Mouse (Mus musculus): ENCODE results near the gene Cnksr1.
A peak's percentile ranks its signal among the peaks of the same experiment; 100 is the strongest.
"Not testable (repeated sequence)": the region's sequence is repeated elsewhere in the genome, so short reads cannot be mapped to it uniquely, and the experiment has no call there.

Gene Cnksr1

DNA sequence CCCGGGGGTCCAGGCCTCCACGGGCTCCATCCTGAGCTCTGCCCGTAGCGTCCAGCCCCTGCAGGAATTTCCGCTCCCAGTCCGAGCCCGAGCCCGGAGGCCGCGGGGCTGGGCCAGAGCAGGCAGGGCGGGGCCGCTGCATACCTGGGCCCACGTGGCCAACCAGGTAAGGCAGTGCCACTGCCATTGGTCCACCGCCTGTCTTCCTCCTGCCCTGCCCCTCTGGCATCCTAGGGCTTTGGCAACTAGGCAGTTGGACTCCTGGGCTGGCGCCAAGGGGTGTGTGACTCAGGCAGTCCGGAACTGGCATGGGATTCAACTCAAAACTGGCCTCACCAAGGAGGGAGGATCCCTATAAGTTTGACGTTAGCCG, at the start of gene Cnksr1:
TSS of gene Cnksr1 (minus strand) at position 121 of the 373 bp plus-strand sequence.
- DNase-seq (ENCODE audit: low read depth, low spot score) = peak; percentile 85

- peak; percentile 46 for DNase-seq (ENCODE audit: low read depth, low spot score)
Measured at GRCm38 (mm10) chr4:134287575-134288025, 49.4 kb upstream of the Cnksr1 start, which contains the start of gene Pdik1l. Gene Pdik1l (minus strand): TSS chr4:134287895.

DNA sequence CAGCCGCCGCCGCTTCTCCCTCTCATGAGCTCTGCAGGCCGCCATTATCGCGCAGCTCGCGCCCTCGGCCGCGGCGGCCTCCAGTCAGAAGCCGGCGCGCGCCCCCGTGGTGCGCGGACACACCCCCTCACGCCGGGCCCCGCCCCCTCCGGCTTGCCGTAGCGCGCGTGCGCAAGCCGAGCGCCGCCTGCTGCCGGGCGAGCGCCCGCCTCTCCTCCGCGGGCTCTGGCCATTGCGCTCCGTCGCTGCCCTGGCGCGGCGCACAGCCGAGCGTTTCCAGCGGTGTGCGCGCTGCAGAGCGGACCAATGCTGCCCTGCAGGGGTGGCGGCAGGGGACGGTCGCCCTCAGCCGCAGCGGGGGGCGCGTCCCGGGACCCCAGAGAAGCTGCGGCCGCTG, 49.0 kb upstream of the Cnksr1 start:
- DNase-seq (ENCODE audit: low read depth, low spot score) = peak; percentile 90

- DNase-seq (ENCODE audit: low read depth, low spot score) = no peak
Measured at GRCm38 (mm10) chr4:134286226-134287167, 48.3 kb upstream of the Cnksr1 start.

GRCm38 (mm10) chr4:134284942-134285341, 46.7 kb upstream of the Cnksr1 start:
- DNase-seq (ENCODE audit: low read depth, low spot score) = no peak

DNA sequence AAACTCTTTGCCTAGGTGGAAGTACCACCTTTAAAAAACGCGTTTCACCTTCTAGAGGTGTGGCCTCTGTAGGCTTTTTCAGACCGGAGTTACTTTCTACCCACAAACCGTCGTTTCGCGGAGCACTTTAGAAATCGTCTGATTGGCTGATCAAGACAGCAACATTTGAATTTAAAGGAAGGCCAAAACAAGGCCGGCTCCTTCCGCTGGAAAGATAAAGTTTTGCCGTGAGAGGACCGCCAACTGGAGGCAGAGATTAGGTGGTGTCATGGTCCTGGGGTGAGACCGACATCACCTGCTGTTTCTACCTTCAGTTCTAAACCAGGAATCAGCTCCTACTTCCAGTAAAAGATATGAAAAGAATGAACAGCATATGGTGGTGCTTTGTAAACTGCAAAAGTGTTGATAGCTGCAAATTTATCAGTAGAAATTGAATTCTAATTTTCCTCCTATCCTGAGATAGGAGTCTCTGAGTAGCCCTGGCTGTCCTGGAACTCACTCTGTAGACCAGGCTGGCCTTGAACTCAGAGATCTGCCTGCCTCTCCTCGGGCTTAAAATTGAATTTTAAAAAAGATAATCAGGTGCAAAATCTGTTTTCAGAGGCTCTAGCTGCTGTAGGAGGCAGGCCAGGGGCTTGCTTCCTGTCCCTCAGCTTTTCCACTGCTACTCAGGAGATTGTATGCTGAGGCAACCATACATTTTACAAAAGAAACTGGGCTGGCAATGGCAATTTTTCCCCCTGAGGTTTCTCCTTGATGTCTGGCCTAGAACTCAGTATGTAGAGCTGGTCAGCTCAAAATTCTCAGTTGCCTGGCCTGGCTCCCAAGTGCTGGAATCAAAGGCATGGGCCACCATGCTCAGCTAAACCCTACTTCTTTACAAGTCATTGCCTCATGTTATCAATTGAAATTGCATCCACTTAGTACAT, 35.5 kb upstream of the Cnksr1 start:
- DNase-seq (ENCODE audit: low read depth, low spot score) = no peak

DNA sequence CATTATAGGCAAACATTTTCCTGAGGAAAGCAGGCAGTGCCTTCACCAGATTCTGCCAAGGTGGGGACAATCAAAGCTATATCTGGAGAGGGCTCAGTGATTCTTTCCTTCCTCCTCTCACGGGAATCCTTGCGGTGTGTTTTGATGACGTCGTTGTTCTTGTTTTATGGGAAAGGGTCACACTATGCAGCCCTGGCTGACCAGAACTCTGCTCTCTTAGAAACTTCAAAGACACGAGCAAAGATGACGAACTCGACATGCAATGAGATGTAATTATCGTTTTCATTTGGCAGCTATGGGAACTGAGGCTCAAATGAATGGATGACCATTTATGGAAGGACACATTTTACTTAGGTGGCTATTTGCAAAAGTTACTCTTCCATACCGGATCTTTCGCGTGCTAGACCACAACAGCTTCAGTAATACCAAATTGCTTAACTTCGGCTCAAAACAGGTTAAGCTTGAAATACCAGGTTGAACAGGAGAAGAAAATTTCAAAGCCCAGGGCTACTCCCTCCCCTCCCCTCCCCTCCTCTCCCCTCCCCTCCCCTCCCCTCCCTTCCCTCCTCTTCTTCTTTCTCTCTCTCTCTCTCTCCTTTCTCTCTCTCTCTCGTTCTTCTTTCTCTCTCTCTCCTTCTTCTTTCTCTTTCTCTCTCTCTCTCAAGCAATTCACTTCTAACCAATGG, 34.7 kb upstream of the Cnksr1 start:
- no peak for DNase-seq (ENCODE audit: low read depth, low spot score)

DNA sequence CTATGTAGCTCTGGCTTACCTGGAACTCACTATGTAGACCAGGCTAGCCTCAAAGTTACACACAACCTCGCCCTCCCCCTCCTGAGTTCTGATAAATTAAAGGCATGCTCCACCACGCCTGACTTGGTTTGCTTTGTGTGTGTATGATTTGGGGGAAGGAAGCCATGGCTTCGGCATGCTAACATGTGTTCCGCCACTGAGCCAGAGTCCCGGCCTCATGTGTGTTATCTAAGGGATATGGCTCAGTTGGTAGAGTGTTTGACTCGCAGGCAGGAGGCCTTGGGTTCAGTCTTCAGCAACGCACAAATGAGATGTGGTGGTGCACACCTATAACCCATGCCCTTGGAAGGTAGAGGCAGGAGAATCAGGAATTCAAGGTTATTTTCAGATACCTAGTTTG, 33.8 kb upstream of the Cnksr1 start:
- no peak for DNase-seq (ENCODE audit: low read depth, low spot score)

DNA sequence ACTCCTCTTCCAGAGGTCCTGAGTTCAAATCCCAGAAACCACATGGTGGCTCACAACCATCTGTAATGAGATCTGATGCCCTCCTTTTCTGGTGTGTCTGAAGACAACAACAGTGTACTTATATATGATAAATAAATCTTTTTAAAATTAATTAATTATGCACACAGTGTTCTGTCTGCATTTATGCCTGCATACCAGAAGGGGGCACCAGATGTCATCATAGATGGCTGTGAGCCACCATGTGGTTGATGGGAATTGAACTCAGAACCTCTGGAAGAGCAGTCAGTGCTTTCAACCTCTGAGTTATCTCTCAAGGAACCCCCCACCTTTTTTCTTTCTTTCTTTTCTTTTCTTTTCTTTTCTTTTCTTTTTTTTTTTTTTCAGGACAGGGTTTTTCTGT, 31.4 kb upstream of the Cnksr1 start:
- DNase-seq (ENCODE audit: low read depth, low spot score) = not testable (repeated sequence)

DNA sequence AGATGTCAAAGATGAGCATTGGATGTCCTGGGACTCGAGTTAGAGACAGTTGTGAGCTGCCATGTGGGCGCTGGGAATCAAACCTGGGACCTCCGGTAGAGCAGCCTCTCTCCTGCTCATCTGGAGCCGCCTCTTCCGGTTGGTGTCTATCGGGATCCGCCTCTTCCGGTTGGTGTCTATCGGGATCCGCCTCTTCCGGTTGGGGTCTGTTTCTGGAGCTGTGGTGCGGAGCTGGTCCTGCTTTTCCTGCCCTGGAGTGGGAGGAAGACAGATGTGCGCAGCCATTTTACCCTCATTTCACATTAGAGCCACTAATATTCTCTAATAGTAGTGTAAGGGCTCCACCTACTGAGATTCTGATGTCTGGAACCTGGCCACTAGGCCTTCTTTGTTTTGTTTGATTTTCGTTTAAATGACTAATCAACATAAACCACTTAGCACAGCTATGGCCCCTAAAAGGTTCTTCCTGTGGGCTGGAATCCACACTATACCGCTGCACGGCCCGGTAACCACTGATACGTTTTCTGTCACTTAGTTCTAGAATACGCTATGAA, 30.0 kb upstream of the Cnksr1 start:
- DNase-seq (ENCODE audit: low read depth, low spot score) = no peak

- DNase-seq (ENCODE audit: low read depth, low spot score) = no peak
Measured at GRCm38 (mm10) chr4:134265860-134266585, 27.8 kb upstream of the Cnksr1 start.

GRCm38 (mm10) chr4:134263191-134263590, 25.0 kb upstream of the Cnksr1 start:
- no peak for DNase-seq (ENCODE audit: low read depth, low spot score)

- DNase-seq (ENCODE audit: low read depth, low spot score) = no peak
Measured at GRCm38 (mm10) chr4:134258354-134258753, 20.2 kb upstream of the Cnksr1 start.

DNA sequence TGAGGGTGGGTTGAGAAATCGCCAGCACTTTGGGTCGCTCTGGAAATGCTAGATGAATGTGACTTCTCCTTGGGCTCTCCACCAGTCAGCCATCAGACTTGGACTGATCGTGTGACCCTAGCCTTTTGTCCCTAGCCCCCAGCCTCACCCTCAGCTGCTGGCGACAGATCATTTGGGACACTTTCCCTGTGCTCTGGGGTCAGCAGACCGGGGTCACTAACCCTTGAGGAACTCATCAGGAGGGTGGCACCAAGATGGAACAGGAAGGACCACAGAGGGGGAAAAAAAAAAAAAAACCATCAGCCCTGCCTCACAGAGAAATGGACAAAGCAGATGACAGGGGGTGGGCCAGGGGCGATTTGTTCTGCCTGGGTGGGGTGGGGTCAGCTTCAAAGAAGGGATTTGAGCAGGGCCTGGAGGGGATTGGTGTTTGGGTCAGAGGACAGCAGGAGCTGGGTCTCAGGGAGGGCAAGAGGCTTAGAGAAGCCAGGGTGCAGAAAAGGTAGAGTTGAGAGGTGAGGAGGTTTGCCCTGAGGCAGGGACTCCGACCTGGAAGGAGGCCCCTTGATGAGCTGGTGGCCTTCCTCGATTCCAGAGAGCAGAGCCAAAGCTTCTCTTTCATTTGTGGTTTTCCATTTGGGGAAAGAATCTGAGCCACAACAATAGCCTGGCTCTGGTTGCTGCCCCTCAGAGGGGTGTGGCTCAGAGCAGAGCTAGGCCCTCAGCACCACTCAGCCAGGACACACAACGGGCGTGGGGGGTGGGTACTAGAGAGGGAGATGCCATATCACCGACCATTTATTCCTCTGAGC, 19.2 kb upstream of the Cnksr1 start:
- DNase-seq (ENCODE audit: low read depth, low spot score) = no peak

DNA sequence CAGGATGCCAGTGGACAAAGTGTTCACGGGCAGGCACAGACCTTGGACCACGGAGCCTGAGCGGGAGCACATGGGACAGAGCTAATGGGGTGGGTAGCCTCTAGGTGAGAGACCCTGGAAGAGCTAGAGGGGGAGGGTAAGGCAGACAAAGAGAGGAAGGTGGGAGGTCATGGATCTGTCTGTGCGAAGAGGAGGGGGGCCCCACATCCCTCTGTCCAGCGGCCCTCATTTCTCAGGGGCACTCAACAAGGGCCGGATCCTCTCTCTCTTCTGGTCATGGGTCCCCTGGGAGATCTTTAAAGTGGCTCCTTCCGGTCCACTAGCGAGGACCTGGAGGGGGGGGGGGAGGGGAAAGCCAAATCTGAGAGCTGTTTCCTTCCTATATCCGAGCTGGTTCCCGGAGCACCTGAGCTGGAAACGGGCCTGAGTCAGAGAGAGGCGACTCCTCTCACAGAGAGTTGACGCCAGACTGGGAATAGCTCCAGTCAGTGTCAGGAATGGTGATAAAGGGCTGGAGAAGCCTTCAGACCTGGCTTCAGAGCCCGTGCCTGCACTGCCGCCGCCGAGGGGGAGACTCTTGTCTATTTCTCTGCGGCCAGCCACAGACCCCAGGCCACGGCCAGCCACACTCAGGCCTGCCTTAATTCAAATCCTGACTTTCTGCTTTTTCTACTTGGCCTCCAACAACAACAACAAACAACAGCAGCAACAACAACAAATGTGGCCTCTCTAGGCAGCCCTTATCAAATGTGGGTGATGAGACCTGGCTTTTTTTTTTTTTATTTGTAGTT, 18.4 kb upstream of the Cnksr1 start:
- DNase-seq (ENCODE audit: low read depth, low spot score) = no peak

DNA sequence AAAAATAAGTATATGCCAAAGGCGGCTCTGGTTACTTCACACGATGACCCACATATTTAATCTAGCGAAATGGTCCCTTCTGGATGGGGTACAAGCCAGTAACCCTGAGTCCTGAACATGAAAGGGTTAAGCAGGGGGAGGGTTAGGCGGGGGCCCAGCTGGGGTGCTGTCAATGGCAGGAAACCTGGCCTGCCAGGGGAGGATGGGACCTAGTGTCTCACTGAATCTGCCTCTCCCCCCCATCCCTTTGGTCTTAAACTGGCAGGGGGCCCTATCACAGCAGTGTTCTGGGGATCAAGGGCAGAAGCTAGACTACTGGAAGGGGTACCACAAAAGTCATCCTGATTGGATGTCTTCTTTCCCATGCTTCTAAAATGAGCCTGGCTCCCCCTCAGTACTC, 17.7 kb upstream of the Cnksr1 start:
- no peak for DNase-seq (ENCODE audit: low read depth, low spot score)

DNA sequence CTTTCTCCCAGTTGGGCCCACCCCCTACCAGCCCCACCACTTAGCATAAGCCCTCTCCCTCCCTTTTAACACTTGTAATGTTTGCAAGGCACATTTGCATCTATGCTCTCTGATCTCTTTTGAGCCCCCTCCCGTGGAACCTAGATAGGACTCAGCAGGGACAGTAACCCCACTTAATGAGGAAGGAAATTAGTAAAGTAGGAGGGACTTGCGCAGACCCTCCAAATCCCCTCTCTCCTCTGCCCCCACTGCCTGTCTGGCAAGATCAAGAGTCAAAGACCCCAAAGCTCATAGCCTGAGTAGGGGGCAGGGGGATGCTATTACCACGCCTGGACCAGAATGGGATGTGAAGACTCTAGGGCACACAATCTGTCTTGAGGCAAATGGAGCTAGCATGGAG, 16.6 kb upstream of the Cnksr1 start:
- no peak for DNase-seq (ENCODE audit: low read depth, low spot score)

- DNase-seq (ENCODE audit: low read depth, low spot score) = no peak
Measured at GRCm38 (mm10) chr4:134253722-134254324, 15.6 kb upstream of the Cnksr1 start, which contains the start of gene Grrp1. Gene Grrp1 (minus strand): TSS chr4:134254106.

Data from skeletal muscle tissue, adult 2 months (tissue).